Mouse (Mus musculus): Measurements from ENCODE around the gene Tmem160. TPM values are rescaled to one million over a fixed set of nuclear protein-coding genes. Genes with fewer than 3 reads are reported as not detected.

Gene Tmem160
- total and polyA plus RNA-seq, 2 experiments from 2014 or later = 43.1 to 108 TPM

GRCm38 (mm10) chr7:16433352-16433971, 19.1 kb upstream of the Tmem160 start:
- DNase-seq (ENCODE audit: low spot score) (no peak), ATAC-seq (ENCODE audit: low FRiP score) (no peak)
- no peaks in the 10 kb centered on the region for H3K4me1 ChIP-seq (ENCODE audit: insufficient read depth, low read length)
- no peak overlapping the region for H3K4me2 ChIP-seq (ENCODE audit: low read depth, low read length, poor library complexity, severe bottlenecking)
- no peaks in the 10 kb centered on the region for H3K27me3 ChIP-seq (ENCODE audit: insufficient read depth, low read length)
- H3K9me3 ChIP-seq (ENCODE audit: low read length) = no peaks in the 10 kb centered on the region
- 86% methylated on average over 3 of the region's 3 CpGs for WGBS
- no peak for TF ChIP-seq CTCF (IDR thresholded peaks at IDR 0.05)
- H3K27ac ChIP-seq (ENCODE audit: low read depth, low read length) = no peak overlapping the region
- H3K9ac ChIP-seq (replicated peaks; ENCODE audit: low read length, poor library complexity, severe bottlenecking) = no peak overlapping the region
- H3K36me3 ChIP-seq (ENCODE audit: insufficient read depth, low read length) = peaks cover 83% of the 10 kb centered on the region
- no peak overlapping the region for H3K4me3 ChIP-seq (ENCODE audit: low read depth, low read length)

- Histone ChIP-seq H3K9ac (replicated peaks; ENCODE audit: low read length, poor library complexity, severe bottlenecking) (no peak overlapping the region), H3K27ac (ENCODE audit: low read depth, low read length) (no peak overlapping the region), H3K4me3 (ENCODE audit: low read depth, low read length) (no peak overlapping the region), H3K27me3 (ENCODE audit: insufficient read depth, low read length) (no peaks in the 10 kb centered on the region), H3K4me2 (ENCODE audit: low read depth, low read length, poor library complexity, severe bottlenecking) (no peak overlapping the region), H3K36me3 (ENCODE audit: insufficient read depth, low read length) (peaks cover 67% of the 10 kb centered on the region), H3K4me1 (ENCODE audit: insufficient read depth, low read length) (no peaks in the 10 kb centered on the region), H3K9me3 (ENCODE audit: low read length) (no peaks in the 10 kb centered on the region)
- TF ChIP-seq CTCF (IDR thresholded peaks at IDR 0.05) = no peak
- no peak for DNase-seq (ENCODE audit: low spot score)
- no peak; the same call in 1 of the 2 replicates for ATAC-seq (ENCODE audit: low FRiP score)
- WGBS = 91% methylated on average over 9 of the region's 9 CpGs
Observed at GRCm38 (mm10) chr7:16435088-16435487, 17.5 kb upstream of the Tmem160 start.

GRCm38 (mm10) chr7:16441241-16441640, 11.3 kb upstream of the Tmem160 start:
- no peak for ATAC-seq (ENCODE audit: low FRiP score)
- no peak overlapping the region for H3K4me3 ChIP-seq (ENCODE audit: low read depth, low read length)
- no peaks in the 10 kb centered on the region for H3K27me3 ChIP-seq (ENCODE audit: insufficient read depth, low read length)
- no peak overlapping the region for H3K27ac ChIP-seq (ENCODE audit: low read depth, low read length)
- no peak for DNase-seq (ENCODE audit: low spot score)
- H3K36me3 ChIP-seq (ENCODE audit: insufficient read depth, low read length) = peaks cover 7% of the 10 kb centered on the region
- no peaks in the 10 kb centered on the region for H3K9me3 ChIP-seq (ENCODE audit: low read length)
- H3K4me2 ChIP-seq (ENCODE audit: low read depth, low read length, poor library complexity, severe bottlenecking) = no peak overlapping the region
- H3K9ac ChIP-seq (replicated peaks; ENCODE audit: low read length, poor library complexity, severe bottlenecking) = no peak overlapping the region
- TF ChIP-seq CTCF (IDR thresholded peaks at IDR 0.05) = peak; percentile 27
- H3K4me1 ChIP-seq (ENCODE audit: insufficient read depth, low read length) = no peaks in the 10 kb centered on the region

GRCm38 (mm10) chr7:16451656-16452055, 923 bp upstream of the Tmem160 start:
- TF ChIP-seq CTCF (IDR thresholded peaks at IDR 0.05) = no peak
- Histone ChIP-seq H3K9me3 (ENCODE audit: low read length) (no peaks in the 10 kb centered on the region), H3K27me3 (ENCODE audit: insufficient read depth, low read length) (no peaks in the 10 kb centered on the region), H3K4me2 (ENCODE audit: low read depth, low read length, poor library complexity, severe bottlenecking) (no peak overlapping the region), H3K4me3 (ENCODE audit: low read depth, low read length) (no peak overlapping the region), H3K4me1 (ENCODE audit: insufficient read depth, low read length) (peaks cover 5% of the 10 kb centered on the region; the same call in 1 of the 2 replicates), H3K9ac (replicated peaks; ENCODE audit: low read length, poor library complexity, severe bottlenecking) (no peak overlapping the region), H3K36me3 (ENCODE audit: insufficient read depth, low read length) (peaks cover 3% of the 10 kb centered on the region; the same call in 1 of the 2 replicates), H3K27ac (ENCODE audit: low read depth, low read length) (no peak overlapping the region)
- ATAC-seq (ENCODE audit: low FRiP score) (no peak), DNase-seq (ENCODE audit: low spot score) (no peak)
- 85% methylated on average over 6 of the region's 6 CpGs for WGBS

GRCm38 (mm10) chr7:16453118-16453711, 636 bp downstream of the Tmem160 start:
- Histone ChIP-seq H3K36me3 (ENCODE audit: insufficient read depth, low read length) (peaks cover 3% of the 10 kb centered on the region; the same call in 1 of the 2 replicates), H3K27ac (ENCODE audit: low read depth, low read length) (peak overlapping the region; percentile 81), H3K4me1 (ENCODE audit: insufficient read depth, low read length) (peaks cover 5% of the 10 kb centered on the region; the same call in 1 of the 2 replicates), H3K9me3 (ENCODE audit: low read length) (no peaks in the 10 kb centered on the region), H3K4me3 (ENCODE audit: low read depth, low read length) (peak overlapping the region; percentile 85), H3K4me2 (ENCODE audit: low read depth, low read length, poor library complexity, severe bottlenecking) (peak overlapping the region; percentile 80), H3K27me3 (ENCODE audit: insufficient read depth, low read length) (no peaks in the 10 kb centered on the region), H3K9ac (replicated peaks; ENCODE audit: low read length, poor library complexity, severe bottlenecking) (peak overlapping the region; percentile 82)
- TF ChIP-seq CTCF (IDR thresholded peaks at IDR 0.05) = no peak
- ATAC-seq (ENCODE audit: low FRiP score) (peak; percentile 74), DNase-seq (ENCODE audit: low spot score) (peak; percentile 85)
- WGBS = under 1% methylated on average over 23 of the region's 23 CpGs

GRCm38 (mm10) chr7:16455016-16455415, 2.4 kb downstream of the Tmem160 start:
- no peak for TF ChIP-seq CTCF (IDR thresholded peaks at IDR 0.05)
- H3K36me3 ChIP-seq (ENCODE audit: insufficient read depth, low read length) = peaks cover 3% of the 10 kb centered on the region; the same call in 1 of the 2 replicates
- ATAC-seq (ENCODE audit: low FRiP score) = no peak
- 97% methylated on average over 14 of the region's 14 CpGs for WGBS
- no peak overlapping the region for H3K27ac ChIP-seq (ENCODE audit: low read depth, low read length)
- no peak overlapping the region for H3K4me3 ChIP-seq (ENCODE audit: low read depth, low read length)
- no peak overlapping the region for H3K4me2 ChIP-seq (ENCODE audit: low read depth, low read length, poor library complexity, severe bottlenecking)
- H3K27me3 ChIP-seq (ENCODE audit: insufficient read depth, low read length) = no peaks in the 10 kb centered on the region
- no peak overlapping the region for H3K9ac ChIP-seq (replicated peaks; ENCODE audit: low read length, poor library complexity, severe bottlenecking)
- peaks cover 5% of the 10 kb centered on the region; the same call in 1 of the 2 replicates for H3K4me1 ChIP-seq (ENCODE audit: insufficient read depth, low read length)
- no peak for DNase-seq (ENCODE audit: low spot score)
- H3K9me3 ChIP-seq (ENCODE audit: low read length) = no peaks in the 10 kb centered on the region

Data from midbrain, postnatal 0 days (tissue).